Mouse (Mus musculus) thymus, adult 2 months (tissue): Measurements from ENCODE around the gene Atp6v1e2. TPM values are rescaled to one million over a fixed set of nuclear protein-coding genes. Genes with fewer than 3 reads are reported as not detected.

Source experiments
- DNase-seq: peaks from one replicate; pipeline ENCODE4 v3.0.0; 2021
- H3K27ac ChIP-seq: fragments of 200-500 bp; 2 replicates; pipeline ENCODE4 v1.5.1; 2012; ENCODE audit warnings: low read length, control low read depth; ENCODE audit not compliant: control insufficient read depth, insufficient read depth
- H3K27me3 ChIP-seq: fragments of 200-500 bp; 2 replicates; pipeline ENCODE4 v1.6.1; 2012; ENCODE audit warnings: mild to moderate bottlenecking, low read length, moderate library complexity, mixed read lengths; ENCODE audit not compliant: control insufficient read depth, insufficient read depth
- H3K36me3 ChIP-seq: fragments of 200-500 bp; 2 replicates; pipeline ENCODE4 v1.6.1; 2012; ENCODE audit warnings: mild to moderate bottlenecking, low read length, moderate library complexity; ENCODE audit not compliant: control insufficient read depth, insufficient read depth
- H3K4me1 ChIP-seq: fragments of 200-500 bp; replicated peaks from 2 replicates; pipeline ENCODE4 v1.6.1; 2012; ENCODE audit warnings: low read length; ENCODE audit not compliant: control insufficient read depth, insufficient read depth
- H3K4me3 ChIP-seq: fragments of 200-500 bp; 2 replicates; pipeline ENCODE4 v1.5.1; 2012; ENCODE audit warnings: mild to moderate bottlenecking, low read length, control low read depth, moderate library complexity; ENCODE audit not compliant: control insufficient read depth, insufficient read depth
- CTCF ChIP-seq: fragments of 200-500 bp; IDR thresholded peaks from 2 replicates; pipeline ENCODE4 v1.5.1; 2012; ENCODE audit warnings: mild to moderate bottlenecking, control low read depth, low read length, moderate library complexity, borderline replicate concordance; ENCODE audit not compliant: control insufficient read depth, poor library complexity, insufficient read depth; ENCODE audit errors: extremely low read depth
- POLR2A ChIP-seq: fragments of 200-500 bp; IDR thresholded peaks from 2 replicates; pipeline ENCODE4 v1.6.1; 2012; ENCODE audit warnings: mild to moderate bottlenecking, low read length, control low read depth, moderate library complexity; ENCODE audit not compliant: control insufficient read depth, poor library complexity, insufficient read depth; ENCODE audit errors: extremely low read depth
- WGBS: fragments of 180-500 bp; shearing (Covaris S2); methylation state at CpG from one replicate; pipeline ENCODE4 v1.1.7; 2018; 5-methylcytosine and 5-hydroxymethylcytosine counted together
- polyA plus RNA-seq: library from polyadenylated mRNA; depleted of rRNA; stranded (reverse); fragments of >200 nt; gene quantifications from 2 replicates; pipeline ENCODE4 v1.2.3, GENCODE M21; 2012

The Atp6v1e2 gene
- polyA plus RNA-seq, 1 experiment, result not detected

DNA sequence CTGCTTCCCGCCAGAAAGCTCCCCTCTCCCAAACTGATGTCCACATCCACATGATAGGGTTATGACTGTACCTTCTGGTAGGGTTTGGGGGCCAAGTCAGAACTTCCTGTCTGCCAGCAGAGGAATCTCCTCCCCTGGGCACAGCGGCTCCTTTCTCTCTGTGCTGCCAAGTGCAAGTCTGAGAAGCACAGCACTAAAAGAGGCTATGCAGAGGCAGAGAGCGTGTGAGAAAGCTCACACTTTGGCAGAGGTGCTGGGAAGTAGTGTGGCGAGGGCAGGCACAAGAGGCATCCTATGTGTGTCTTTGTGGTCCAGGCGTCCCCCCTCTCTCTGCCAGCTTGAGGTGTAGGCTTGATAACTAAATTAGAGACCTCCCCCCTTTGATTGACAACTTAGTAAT, 23.3 kb upstream of the Atp6v1e2 start:
- Histone ChIP-seq H3K4me1 (peaks cover 39% of the 10 kb centered on the region), H3K27ac (no peak overlapping the region), H3K36me3 (no peaks in the 10 kb centered on the region), H3K27me3 (no peaks in the 10 kb centered on the region), H3K4me3 (no peak overlapping the region)
- WGBS, result 29% methylated on average over 5 of the region's 5 CpGs
- no peak for TF ChIP-seq POLR2A
- TF ChIP-seq CTCF, result no peak
- no peak for DNase-seq

DNA sequence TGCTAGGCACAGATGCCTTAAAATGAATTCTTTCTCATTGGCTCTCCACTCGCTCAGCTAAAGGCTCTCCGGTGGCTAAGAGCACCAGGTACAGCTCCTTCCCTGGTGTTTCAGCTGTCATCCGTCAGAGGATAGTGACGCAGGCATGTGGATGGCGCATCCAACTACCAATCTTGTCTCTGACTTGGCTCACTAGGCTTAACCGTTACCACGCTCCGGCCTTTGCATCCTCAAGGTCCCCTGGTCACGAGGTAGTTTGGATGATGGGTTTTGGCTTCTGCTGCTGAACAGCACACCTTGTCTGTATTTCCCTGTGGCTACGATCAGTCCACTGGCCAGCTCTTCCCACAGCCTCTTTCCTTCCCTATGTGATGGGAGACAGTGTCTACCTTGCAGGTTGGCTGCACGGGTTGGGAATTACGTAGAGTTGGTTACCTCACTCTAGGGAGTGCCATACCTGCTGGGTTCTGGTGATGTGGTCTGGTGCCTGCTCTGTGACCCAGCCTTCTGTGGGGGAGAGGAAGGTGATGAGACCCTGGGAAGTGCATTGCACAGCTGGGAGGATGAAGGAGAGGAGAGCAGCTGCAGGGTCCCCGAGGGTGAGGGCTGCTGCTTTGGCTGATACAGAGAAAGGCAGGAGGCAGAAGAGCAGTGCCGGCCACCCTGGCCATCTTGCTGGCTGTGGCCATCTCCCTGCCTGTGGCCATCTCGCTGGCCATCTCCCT, 22.5 kb upstream of the Atp6v1e2 start:
- Histone ChIP-seq H3K27me3 (no peaks in the 10 kb centered on the region), H3K27ac (no peak overlapping the region), H3K36me3 (no peaks in the 10 kb centered on the region), H3K4me1 (peaks cover 39% of the 10 kb centered on the region), H3K4me3 (no peak overlapping the region)
- DNase-seq, result no peak
- TF ChIP-seq CTCF (no peak), POLR2A (no peak)
- WGBS, result 78% methylated on average over 15 of the region's 15 CpGs

DNA sequence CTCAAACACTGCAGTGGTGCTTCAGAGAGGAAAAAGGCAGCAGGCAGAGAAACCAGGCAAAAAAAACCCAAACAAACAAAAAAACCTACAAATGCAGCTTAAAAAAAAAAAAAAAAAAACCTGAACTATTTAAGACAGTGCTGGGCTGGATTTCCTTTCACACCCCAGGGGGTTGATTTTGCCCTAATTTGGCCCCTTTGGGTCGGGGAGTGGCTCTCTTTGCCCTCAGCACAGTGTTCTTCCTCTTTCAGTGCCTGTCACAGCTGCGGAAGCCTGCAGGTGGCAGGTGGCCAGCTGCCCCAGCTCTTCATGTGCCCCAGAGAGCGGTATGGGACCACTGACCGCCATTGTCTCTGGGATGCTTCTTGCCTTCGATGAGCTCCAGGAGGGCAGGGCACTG, 21.9 kb upstream of the Atp6v1e2 start:
- 6% methylated on average over 5 of the region's 5 CpGs for WGBS
- Histone ChIP-seq H3K4me1 (peaks cover 39% of the 10 kb centered on the region), H3K27me3 (no peaks in the 10 kb centered on the region), H3K4me3 (no peak overlapping the region), H3K27ac (no peak overlapping the region), H3K36me3 (no peaks in the 10 kb centered on the region)
- TF ChIP-seq CTCF (no peak), POLR2A (no peak)
- peak; percentile 60 for DNase-seq

DNA sequence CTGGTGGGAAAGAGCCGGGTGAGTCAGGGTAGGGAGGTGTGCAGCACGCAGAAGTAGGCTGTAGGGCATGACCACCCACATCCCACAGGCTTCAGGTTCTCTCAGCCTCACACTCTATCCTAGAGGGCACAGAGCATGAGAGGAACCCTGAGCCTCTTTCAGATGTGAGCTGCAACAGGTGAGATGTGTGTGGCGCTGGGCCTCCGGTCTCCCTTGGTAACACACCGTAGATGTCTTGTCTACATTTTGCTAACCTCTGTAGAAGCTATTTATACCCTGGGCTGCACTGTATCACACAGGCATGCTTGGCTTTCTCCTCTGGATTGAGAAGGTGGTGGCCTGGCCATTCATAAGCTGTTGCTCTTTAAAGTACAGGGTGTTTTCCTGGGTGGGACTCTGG, 20.9 kb upstream of the Atp6v1e2 start:
- no peak overlapping the region for H3K27ac ChIP-seq

DNA sequence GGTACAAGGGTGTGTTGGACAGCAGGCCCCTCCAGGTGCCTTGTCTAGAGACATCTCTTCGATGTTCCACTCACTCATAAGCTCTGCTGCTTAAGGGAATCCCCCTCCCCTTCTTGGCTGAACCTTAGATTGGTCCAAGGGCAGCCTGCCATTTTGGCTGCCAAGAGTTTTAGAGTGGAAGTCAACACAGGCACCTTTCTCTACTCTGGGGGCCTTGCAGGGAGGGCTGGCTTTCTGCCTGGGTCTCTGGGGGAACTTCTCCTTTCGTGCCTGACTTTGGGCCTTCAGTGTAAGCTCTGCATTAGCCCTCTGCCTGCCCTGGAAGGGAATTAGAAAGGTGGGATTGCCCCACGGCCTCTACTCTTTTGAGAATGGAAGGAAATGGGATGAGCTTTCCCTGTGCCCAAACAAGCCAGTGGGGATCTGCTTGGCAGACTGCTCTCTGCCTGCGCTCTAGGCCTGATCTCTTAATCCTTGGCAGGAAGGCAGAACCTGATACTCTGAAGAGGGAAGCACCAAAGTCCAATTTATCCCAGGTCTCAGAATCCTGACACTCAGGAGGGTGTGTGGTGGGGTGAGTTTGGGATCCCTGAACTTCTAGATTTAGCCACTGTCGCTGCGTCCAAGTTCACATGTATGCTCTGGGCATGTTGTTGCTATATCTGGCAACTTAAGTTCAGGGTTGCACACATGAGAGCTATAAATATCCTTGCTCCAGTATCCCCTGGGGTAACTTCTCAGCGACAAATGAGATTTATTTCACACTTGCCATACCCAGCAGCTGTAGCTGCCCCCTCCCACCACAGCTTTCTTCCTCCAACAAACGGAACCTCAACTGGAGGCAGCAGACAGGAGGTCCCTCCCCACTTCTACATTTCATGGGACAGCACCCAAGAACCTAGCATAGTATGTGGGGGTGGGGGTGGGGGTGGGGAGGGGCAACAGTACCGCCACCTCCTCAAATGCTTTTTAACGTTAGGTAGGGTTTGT, 20.1 kb upstream of the Atp6v1e2 start:
- H3K4me3 ChIP-seq, result no peak overlapping the region
- no peak for TF ChIP-seq CTCF
- TF ChIP-seq POLR2A, result no peak
- H3K27ac ChIP-seq, result no peak overlapping the region
- 63% methylated on average over 10 of the region's 10 CpGs for WGBS
- H3K4me1 ChIP-seq, result peaks cover 42% of the 10 kb centered on the region
- 0 out of 2 replicates have a peak, but pooled peaks cover 3% of the 10 kb centered on the region for H3K27me3 ChIP-seq
- no peaks in the 10 kb centered on the region for H3K36me3 ChIP-seq
- no peak for DNase-seq

More for the DNA sequence above, 20.9 kb upstream of the Atp6v1e2 start:
- Histone ChIP-seq H3K4me1 (peaks cover 39% of the 10 kb centered on the region), H3K4me3 (no peak overlapping the region), H3K36me3 (no peaks in the 10 kb centered on the region), H3K27me3 (no peaks in the 10 kb centered on the region)
- WGBS, result 62% methylated on average over 5 of the region's 5 CpGs
- DNase-seq, result no peak
- no peak for TF ChIP-seq CTCF
- no peak for TF ChIP-seq POLR2A

DNA sequence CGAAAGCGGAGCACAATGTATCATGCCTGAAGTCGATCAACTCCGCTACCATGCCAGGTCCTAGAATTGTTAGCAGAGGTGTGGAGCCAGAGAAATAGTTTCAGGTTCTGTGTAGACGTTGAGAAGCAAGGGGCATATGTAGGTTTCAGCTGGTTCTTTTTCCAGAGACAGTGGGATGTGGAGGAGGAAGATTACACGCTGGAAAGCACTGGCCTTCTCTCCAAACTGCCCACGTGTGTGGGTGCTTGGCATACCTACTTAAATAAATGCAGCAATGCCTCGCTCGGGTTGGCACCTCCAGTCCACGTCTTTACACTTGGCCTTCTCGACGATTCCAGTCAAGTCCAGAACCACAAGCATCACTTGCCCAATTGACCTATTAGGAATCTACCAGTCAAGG, 19.4 kb upstream of the Atp6v1e2 start:
- Histone ChIP-seq H3K4me1 (peaks cover 44% of the 10 kb centered on the region), H3K27me3 (0 out of 2 replicates have a peak, but pooled peaks cover 3% of the 10 kb centered on the region), H3K4me3 (no peak overlapping the region), H3K27ac (no peak overlapping the region), H3K36me3 (no peaks in the 10 kb centered on the region)
- 96% methylated on average over 12 of the region's 12 CpGs for WGBS
- no peak for DNase-seq
- TF ChIP-seq POLR2A (no peak), CTCF (no peak)
